Mouse (Mus musculus): ENCODE results near the gene Lrrtm3. TPM values are rescaled to one million over a fixed set of nuclear protein-coding genes. Genes with fewer than 3 reads are reported as not detected.

Gene Lrrtm3
- total RNA-seq, 2 experiments from 2014 or later, result 23.6 to 25.5 TPM

- no peak for DNase-seq (ENCODE audit: extremely low spot score in 1 of 2, low spot score in 1 of 2)
Observed at GRCm38 (mm10) chr10:63927334-63927733, 162.7 kb downstream of the Lrrtm3 start, which contains the start of gene Gm10118. TSS of gene Gm10118 (minus strand) at chr10:63927434.

GRCm38 (mm10) chr10:63908878-63909277 lies 181.2 kb downstream of the Lrrtm3 start:
- no peak for DNase-seq (ENCODE audit: extremely low spot score in 1 of 2, low spot score in 1 of 2)

- DNase-seq (ENCODE audit: extremely low spot score in 1 of 2, low spot score in 1 of 2), result no peak
Observed at GRCm38 (mm10) chr10:63899891-63900290, 190.2 kb downstream of the Lrrtm3 start.

GRCm38 (mm10) chr10:63894612-63895011 lies 195.5 kb downstream of the Lrrtm3 start:
- no peak for DNase-seq (ENCODE audit: extremely low spot score in 1 of 2, low spot score in 1 of 2)

GRCm38 (mm10) chr10:63886449-63887088 lies 203.5 kb downstream of the Lrrtm3 start:
- DNase-seq (ENCODE audit: extremely low spot score in 1 of 2, low spot score in 1 of 2), result peak in 1 of 2 experiments; percentile 3

- peak in 1 of 2 experiments; percentile 10 for DNase-seq (ENCODE audit: extremely low spot score in 1 of 2, low spot score in 1 of 2)
Observed at GRCm38 (mm10) chr10:63880462-63880903, 209.6 kb downstream of the Lrrtm3 start.

Other genes with a start within 250 kb of the Lrrtm3 start
- 1 to 10 TPM; 1.9 TPM for gene Gm10118, start 162.8 kb downstream of the Lrrtm3 start, total RNA-seq (2021)

All from layer of hippocampus, postnatal 25 days (tissue).